Mouse (Mus musculus): ENCODE data around the gene Cd200r3. TPM values are rescaled to one million over a fixed set of nuclear protein-coding genes. Genes with fewer than 3 reads are reported as not detected.

Cd200r3 gene
- not detected for total RNA-seq (2022)

DNA sequence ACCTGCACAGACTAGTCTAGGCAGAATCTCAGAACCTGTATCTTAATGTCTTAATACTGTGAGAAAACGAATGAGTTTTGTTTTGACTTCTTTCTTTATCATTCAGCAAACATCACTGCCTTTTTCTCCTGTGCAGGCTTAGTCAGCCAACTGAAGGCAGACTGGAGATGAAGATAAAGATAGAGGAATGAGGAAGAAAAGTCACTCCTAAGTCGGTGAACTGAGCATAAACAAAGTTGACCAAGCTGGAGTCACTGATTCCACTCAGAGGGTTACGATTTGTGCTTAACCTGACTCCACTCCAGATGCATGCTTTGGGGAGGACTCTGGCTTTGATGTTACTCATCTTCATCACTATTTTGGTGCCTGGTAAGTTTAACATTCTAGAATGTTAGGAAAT is at the start of gene Cd200r3:
Gene Cd200r3, plus strand, starts transcription at position 211 of the 400 bp plus-strand sequence.
- no peak for DNase-seq (ENCODE audit: low spot score in 2 of 2)

DNA sequence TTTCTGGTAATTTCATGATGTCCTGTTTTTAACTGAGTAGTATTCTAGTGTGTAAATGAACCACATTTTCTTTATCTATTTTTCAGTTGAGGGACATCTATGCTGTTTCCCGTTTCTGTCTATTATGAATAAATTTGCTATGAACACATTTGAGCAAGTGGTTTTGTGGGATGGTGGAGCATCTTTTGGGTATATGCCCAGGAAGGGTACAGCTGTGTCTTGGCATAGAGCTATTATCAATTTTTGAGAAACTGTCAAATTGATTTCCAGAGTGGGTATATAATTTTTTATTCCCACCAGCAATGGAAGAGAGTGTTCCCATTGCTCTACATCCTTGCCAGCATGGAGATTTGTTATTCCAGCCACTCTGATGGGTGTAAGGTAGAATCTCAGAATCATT is 11.5 kb upstream of the Cd200r3 start:
- DNase-seq (ENCODE audit: low spot score in 2 of 2): no peak

- no peak for DNase-seq (ENCODE audit: low spot score in 2 of 2)
Observed at GRCm38 (mm10) chr16:44951360-44952114, 8.1 kb downstream of the Cd200r3 start.

DNA sequence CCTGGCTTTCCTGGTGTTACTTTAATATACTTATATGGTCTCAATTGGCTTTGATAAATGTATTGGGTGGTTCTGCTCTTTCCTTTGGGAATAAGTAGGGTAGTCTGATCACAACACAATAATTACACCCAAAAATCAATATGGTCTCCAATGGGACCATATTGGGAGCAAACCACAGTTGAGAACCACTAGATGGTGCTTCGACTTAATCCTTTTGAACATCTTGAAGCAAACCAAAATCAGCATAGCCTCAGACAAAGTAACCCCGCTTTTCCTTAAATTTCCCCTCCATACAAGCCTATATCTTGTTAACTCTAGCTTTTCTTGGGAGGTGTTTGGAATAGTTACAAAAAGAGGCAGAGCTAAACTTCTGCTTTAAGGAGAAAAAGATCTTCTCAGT is 18.8 kb downstream of the Cd200r3 start:
- DNase-seq (ENCODE audit: low spot score in 2 of 2): no peak

GRCm38 (mm10) chr16:44962777-44963176 is 19.3 kb downstream of the Cd200r3 start:
- DNase-seq (ENCODE audit: low spot score in 2 of 2): no peak

- no peak for DNase-seq (ENCODE audit: low spot score in 2 of 2)
Observed at GRCm38 (mm10) chr16:44964526-44965374, 21.3 kb downstream of the Cd200r3 start.

DNA sequence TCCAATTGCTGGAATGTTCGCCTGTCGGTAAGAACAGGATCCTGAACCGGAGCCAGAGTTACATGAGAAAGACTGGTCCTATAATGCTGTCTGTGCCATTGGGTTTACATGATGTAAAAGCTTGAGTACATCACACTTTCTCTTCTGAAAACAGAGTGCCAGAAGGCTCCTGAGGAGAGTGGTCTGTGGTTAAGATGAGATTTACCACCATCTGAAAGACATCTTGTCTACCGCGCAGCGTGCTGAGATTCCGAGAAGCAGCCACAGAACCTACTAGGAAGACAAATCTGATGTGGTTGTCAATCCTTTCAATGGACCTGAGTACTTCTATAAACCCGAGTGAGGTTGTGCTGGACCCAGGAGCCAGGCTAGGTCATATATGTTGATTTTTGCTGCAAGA is 21.9 kb downstream of the Cd200r3 start:
- no peak for DNase-seq (ENCODE audit: low spot score in 2 of 2)

GRCm38 (mm10) chr16:44965890-44966289 is 22.4 kb downstream of the Cd200r3 start:
- no peak for DNase-seq (ENCODE audit: low spot score in 2 of 2)

- DNase-seq (ENCODE audit: low spot score in 2 of 2): no peak
Observed at GRCm38 (mm10) chr16:44966891-44967290, 23.4 kb downstream of the Cd200r3 start.

DNA sequence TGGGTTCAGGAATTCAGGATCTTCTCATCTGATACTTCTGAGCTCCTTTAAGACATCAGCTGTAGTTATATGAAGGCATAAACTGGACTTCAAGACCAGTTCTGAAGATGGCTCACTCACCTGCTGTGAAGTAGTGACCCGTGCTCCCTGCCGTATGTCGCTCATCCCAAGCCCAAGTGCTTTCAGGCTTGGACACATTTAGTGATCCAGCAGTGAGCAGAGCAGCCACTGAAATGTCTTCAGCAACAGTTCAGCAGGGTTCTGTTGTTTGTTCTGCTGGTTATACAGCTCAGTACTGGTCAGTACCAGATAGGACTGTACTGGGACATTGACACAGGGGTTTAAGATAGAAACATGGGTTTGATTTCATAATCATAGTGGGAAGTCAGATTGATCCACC is 24.6 kb downstream of the Cd200r3 start:
- DNase-seq (ENCODE audit: low spot score in 2 of 2): no peak

GRCm38 (mm10) chr16:44970925-44971324 is 27.4 kb downstream of the Cd200r3 start:
- no peak for DNase-seq (ENCODE audit: low spot score in 2 of 2)

- no peak for DNase-seq (ENCODE audit: low spot score in 2 of 2)
Observed at GRCm38 (mm10) chr16:44974042-44974441, 30.6 kb downstream of the Cd200r3 start.

- DNase-seq (ENCODE audit: low spot score in 2 of 2): no peak
Observed at GRCm38 (mm10) chr16:44976081-44976480, 32.6 kb downstream of the Cd200r3 start.

- no peak for DNase-seq (ENCODE audit: low spot score in 2 of 2)
Observed at GRCm38 (mm10) chr16:44976892-44977633, 33.6 kb downstream of the Cd200r3 start.

DNA sequence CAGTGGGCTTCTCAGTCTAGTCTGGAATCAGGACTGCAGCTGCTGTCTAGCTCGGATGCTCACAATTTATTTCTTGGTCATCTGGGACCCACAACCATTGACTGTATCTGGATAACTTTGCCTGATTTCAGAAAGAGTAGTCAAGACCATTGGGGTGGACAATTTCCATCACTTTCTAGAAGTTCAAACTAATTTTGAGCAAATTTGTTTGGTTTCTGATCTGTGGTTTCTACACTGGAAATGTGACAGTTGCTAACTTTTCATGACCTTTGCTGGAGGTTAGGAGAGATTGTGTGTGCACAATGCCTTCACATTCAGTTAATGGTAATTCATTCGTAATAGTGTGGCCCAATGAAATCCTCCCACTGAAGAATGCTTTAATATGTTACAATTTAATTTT is 34.7 kb downstream of the Cd200r3 start:
- no peak for DNase-seq (ENCODE audit: low spot score in 2 of 2)

- DNase-seq (ENCODE audit: low spot score in 2 of 2): no peak
Observed at GRCm38 (mm10) chr16:44979355-44979896, 35.9 kb downstream of the Cd200r3 start.

DNA sequence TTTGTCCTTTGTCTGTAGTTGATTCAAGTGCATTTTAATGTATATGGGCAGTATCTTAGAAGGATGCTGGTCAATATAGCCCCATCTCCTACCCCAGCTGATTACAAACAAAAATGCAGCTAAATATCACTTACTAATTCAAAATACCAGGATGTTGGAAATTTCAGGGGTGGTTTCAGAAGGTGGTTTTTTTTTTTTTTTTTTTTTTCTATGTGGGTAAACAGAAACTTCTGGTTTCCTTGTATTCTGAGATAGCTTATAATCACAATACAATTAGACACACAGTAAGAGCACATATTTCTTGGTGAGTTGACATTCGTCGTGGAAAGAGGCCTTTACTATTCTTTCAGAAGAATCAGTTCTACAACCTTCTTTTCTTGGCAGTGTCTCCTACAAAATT is 39.5 kb downstream of the Cd200r3 start:
- DNase-seq (ENCODE audit: low spot score in 2 of 2): no peak

DNA sequence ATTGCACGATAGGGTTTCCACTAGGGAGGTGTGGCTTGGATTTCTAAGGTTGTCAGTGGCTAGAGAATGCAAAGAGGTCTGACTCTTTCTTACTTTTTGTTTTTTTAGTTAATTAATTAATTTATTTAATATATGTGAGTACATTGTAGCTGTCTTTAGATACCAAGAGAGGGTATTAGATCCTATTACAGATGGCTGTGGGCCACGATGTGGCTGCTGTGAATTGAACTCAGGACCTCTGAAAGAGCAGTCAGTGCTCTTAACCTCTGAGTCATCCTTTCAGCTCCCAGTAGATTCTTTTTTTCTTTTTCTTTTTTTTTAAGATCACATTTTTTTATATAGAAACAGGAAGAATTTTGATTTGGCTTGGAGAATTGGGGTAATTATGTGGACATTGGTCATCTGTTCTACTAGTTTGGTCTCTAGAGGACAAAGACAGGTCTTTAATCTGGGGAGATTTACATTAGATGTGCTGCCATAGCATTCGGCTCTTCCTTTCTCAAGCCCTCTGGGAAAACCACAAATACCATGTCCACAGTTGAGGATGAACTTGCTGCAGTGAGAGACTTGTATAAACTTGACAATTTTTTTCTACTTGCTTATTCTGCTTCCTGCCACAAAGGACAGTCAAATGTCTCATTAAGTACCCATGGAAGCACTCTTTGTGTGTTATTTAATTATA is 40.0 kb downstream of the Cd200r3 start:
- DNase-seq (ENCODE audit: low spot score in 2 of 2): no peak

DNA sequence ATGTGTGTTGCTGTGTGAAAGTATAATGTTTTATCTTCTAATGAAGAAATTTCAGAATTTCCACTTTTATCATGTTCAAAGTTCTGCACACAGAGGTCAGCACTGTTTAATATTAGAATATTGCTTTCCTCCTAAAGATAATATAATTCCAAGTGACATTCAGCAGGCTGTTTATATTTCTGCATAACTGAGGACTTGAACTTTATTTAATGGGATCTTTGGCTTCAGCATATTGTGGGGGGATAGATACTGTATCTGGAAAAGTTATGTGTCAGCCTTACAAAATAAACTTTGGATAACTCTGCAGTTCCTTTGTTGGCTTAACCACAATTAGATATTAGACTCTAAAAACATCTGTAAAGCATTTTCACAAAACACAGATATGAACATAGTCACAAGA is 40.6 kb downstream of the Cd200r3 start:
- DNase-seq (ENCODE audit: low spot score in 2 of 2): no peak

DNA sequence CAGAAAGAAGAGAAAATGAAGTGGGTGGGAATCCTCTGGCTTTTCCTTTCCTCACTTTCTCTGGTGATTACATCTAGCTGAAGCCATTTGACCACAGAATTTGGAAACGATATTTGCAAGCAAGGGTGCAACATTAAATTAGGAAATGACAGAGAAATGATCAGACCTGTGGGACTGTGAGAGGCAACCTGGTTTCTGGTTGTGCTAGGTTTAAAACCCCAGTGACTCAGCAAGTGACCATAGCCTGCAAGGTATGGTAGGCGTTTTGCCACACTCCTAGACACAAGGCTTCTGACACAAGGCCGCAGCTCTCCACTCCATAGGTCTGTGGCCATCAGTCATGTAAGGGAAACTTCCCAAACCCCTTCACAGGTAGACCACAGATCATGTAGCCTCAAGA is 41.4 kb downstream of the Cd200r3 start:
- no peak for DNase-seq (ENCODE audit: low spot score in 2 of 2)

DNA sequence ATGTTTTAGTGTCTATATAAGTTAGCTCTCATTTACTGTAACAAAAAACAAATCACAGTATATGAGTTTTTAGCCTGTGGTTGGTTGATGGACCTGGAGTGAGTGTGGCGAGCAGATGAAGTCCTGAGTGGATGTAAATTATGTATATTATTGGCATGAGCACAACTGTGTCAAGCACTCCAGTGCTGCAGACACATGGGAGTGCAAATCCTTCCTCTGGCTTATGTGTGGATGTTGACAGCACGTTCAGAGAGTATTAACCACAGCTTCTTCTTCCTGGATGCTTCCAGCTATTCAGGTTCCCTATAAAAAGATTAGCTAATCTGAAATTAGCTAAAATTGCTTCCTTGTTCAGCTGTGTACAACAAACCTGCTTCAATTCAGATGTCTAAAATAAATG is 42.6 kb downstream of the Cd200r3 start:
- no peak for DNase-seq (ENCODE audit: low spot score in 2 of 2)
